Mouse (Mus musculus): ENCODE results near the gene Ap1s1. TPM values are rescaled to one million over a fixed set of nuclear protein-coding genes. Genes with fewer than 3 reads are reported as not detected.

Gene Ap1s1
- total and polyA plus RNA-seq, 2 experiments from 2014 or later: 93.0 to 94.4 TPM

DNA sequence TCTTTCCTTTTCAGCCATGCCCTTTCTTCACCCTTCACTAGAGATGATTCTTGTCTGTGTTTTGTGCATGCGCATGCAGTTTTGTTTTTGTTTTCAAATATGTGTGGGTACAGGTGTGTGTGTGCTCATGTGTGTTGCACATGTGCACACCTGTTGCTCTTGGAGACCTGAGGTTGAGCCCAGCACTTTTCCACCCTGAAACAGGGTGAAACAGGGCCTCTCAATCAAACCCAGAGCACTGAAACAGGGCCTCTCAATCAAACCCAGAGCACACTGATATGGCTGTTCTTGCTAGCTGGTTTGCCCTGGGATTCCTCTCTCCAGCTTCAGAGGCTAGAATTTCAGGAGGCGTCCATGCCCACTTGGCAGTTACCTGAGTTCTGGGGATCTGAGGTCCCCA is 45.3 kb downstream of the Ap1s1 start:
- no peaks in the 10 kb centered on the region for H3K4me1 ChIP-seq (ENCODE audit: control insufficient read depth, insufficient read depth)
- ATAC-seq (ENCODE audit: insufficient read depth, low read depth) (no peak), DNase-seq (ENCODE audit: low spot score) (no peak)
- H3K9me3 ChIP-seq (replicated peaks; ENCODE audit: control insufficient read depth, low read length): no peaks in the 10 kb centered on the region
- H3K4me3 ChIP-seq (ENCODE audit: low read depth, low read length): no peak overlapping the region
- H3K27me3 ChIP-seq (ENCODE audit: control insufficient read depth, insufficient read depth, low read length): no peaks in the 10 kb centered on the region
- H3K9ac ChIP-seq (replicated peaks; ENCODE audit: low read depth, low read length): no peak overlapping the region
- no peak overlapping the region for H3K4me2 ChIP-seq (ENCODE audit: low read depth, low read length)
- H3K27ac ChIP-seq (ENCODE audit: low read depth): no peak overlapping the region
- TF ChIP-seq EP300 (IDR thresholded peaks at IDR 0.05; ENCODE audit: low read depth) (no peak), CTCF (IDR thresholded peaks at IDR 0.05; ENCODE audit: low read depth) (no peak)
- 0 out of 2 replicates have a peak, but pooled peaks cover 7% of the 10 kb centered on the region for H3K36me3 ChIP-seq (replicated peaks; ENCODE audit: control insufficient read depth, insufficient read depth, low read length)
- 73% methylated on average over 2 of the region's 2 CpGs for WGBS

- 76% methylated on average over 3 of the region's 5 CpGs for WGBS
Observed at GRCm38 (mm10) chr5:136999449-136999848, 46.5 kb downstream of the Ap1s1 start.

GRCm38 (mm10) chr5:136989801-136990200 is 56.1 kb downstream of the Ap1s1 start:
- Histone ChIP-seq H3K4me1 (ENCODE audit: control insufficient read depth, insufficient read depth) (peaks cover 10% of the 10 kb centered on the region; the same call in 1 of the 2 replicates), H3K4me3 (ENCODE audit: low read depth, low read length) (no peak overlapping the region), H3K36me3 (replicated peaks; ENCODE audit: control insufficient read depth, insufficient read depth, low read length) (peaks cover 50% of the 10 kb centered on the region), H3K4me2 (ENCODE audit: low read depth, low read length) (no peak overlapping the region), H3K27me3 (ENCODE audit: control insufficient read depth, insufficient read depth, low read length) (no peaks in the 10 kb centered on the region), H3K9ac (replicated peaks; ENCODE audit: low read depth, low read length) (no peak overlapping the region), H3K9me3 (replicated peaks; ENCODE audit: control insufficient read depth, low read length) (no peaks in the 10 kb centered on the region), H3K27ac (ENCODE audit: low read depth) (no peak overlapping the region)
- TF ChIP-seq EP300 (IDR thresholded peaks at IDR 0.05; ENCODE audit: low read depth) (no peak), CTCF (IDR thresholded peaks at IDR 0.05; ENCODE audit: low read depth) (no peak)
- 89% methylated on average over 6 of the region's 6 CpGs for WGBS
- ATAC-seq (ENCODE audit: insufficient read depth, low read depth) (no peak), DNase-seq (ENCODE audit: low spot score) (no peak)

More at GRCm38 (mm10) chr5:136999449-136999848, 46.5 kb downstream of the Ap1s1 start:
- Histone ChIP-seq H3K36me3 (replicated peaks; ENCODE audit: control insufficient read depth, insufficient read depth, low read length) (peaks cover 17% of the 10 kb centered on the region), H3K27ac (ENCODE audit: low read depth) (no peak overlapping the region), H3K4me2 (ENCODE audit: low read depth, low read length) (no peak overlapping the region), H3K4me3 (ENCODE audit: low read depth, low read length) (no peak overlapping the region), H3K4me1 (ENCODE audit: control insufficient read depth, insufficient read depth) (no peaks in the 10 kb centered on the region), H3K9ac (replicated peaks; ENCODE audit: low read depth, low read length) (no peak overlapping the region), H3K9me3 (replicated peaks; ENCODE audit: control insufficient read depth, low read length) (no peaks in the 10 kb centered on the region), H3K27me3 (ENCODE audit: control insufficient read depth, insufficient read depth, low read length) (no peaks in the 10 kb centered on the region)
- ATAC-seq (ENCODE audit: insufficient read depth, low read depth) (no peak), DNase-seq (ENCODE audit: low spot score) (no peak)
- no peak for TF ChIP-seq EP300 (IDR thresholded peaks at IDR 0.05; ENCODE audit: low read depth)
- no peak for TF ChIP-seq CTCF (IDR thresholded peaks at IDR 0.05; ENCODE audit: low read depth)

- ATAC-seq (ENCODE audit: insufficient read depth, low read depth) (no peak), DNase-seq (ENCODE audit: low spot score) (no peak)
- H3K4me2 ChIP-seq (ENCODE audit: low read depth, low read length): peak overlapping the region; percentile 94
- peaks cover 47% of the 10 kb centered on the region for H3K36me3 ChIP-seq (replicated peaks; ENCODE audit: control insufficient read depth, insufficient read depth, low read length)
- H3K4me3 ChIP-seq (ENCODE audit: low read depth, low read length): peak overlapping the region; percentile 89
- TF ChIP-seq CTCF (IDR thresholded peaks at IDR 0.05; ENCODE audit: low read depth) (no peak), EP300 (IDR thresholded peaks at IDR 0.05; ENCODE audit: low read depth) (no peak)
- no peaks in the 10 kb centered on the region for H3K9me3 ChIP-seq (replicated peaks; ENCODE audit: control insufficient read depth, low read length)
- 57% methylated on average over 6 of the region's 7 CpGs for WGBS
- no peak overlapping the region for H3K27ac ChIP-seq (ENCODE audit: low read depth)
- H3K9ac ChIP-seq (replicated peaks; ENCODE audit: low read depth, low read length): no peak overlapping the region
- peaks cover 10% of the 10 kb centered on the region; the same call in 1 of the 2 replicates for H3K4me1 ChIP-seq (ENCODE audit: control insufficient read depth, insufficient read depth)
- no peaks in the 10 kb centered on the region for H3K27me3 ChIP-seq (ENCODE audit: control insufficient read depth, insufficient read depth, low read length)
Observed at GRCm38 (mm10) chr5:136988420-136988819, 57.5 kb downstream of the Ap1s1 start.

GRCm38 (mm10) chr5:136987934-136988271 is 58.0 kb downstream of the Ap1s1 start, which contains the start of gene Znhit1:
Znhit1 (minus strand) TSS chr5:136988021.
- no peaks in the 10 kb centered on the region for H3K27me3 ChIP-seq (ENCODE audit: control insufficient read depth, insufficient read depth, low read length)
- H3K9me3 ChIP-seq (replicated peaks; ENCODE audit: control insufficient read depth, low read length): no peaks in the 10 kb centered on the region
- peak within 1 kb of the TSS; percentile 89 for H3K4me3 ChIP-seq (ENCODE audit: low read depth, low read length)
- 6% methylated on average over 12 of the region's 12 CpGs for WGBS
- DNase-seq (ENCODE audit: low spot score) (no peak), ATAC-seq (ENCODE audit: insufficient read depth, low read depth) (no peak)
- H3K4me1 ChIP-seq (ENCODE audit: control insufficient read depth, insufficient read depth): peaks cover 10% of the 10 kb centered on the region; the same call in 1 of the 2 replicates
- H3K9ac ChIP-seq (replicated peaks; ENCODE audit: low read depth, low read length): peak within 1 kb of the TSS; percentile 86
- peak within 1 kb of the TSS; percentile 94 for H3K4me2 ChIP-seq (ENCODE audit: low read depth, low read length)
- peak within 1 kb of the TSS; percentile 87 for H3K27ac ChIP-seq (ENCODE audit: low read depth)
- TF ChIP-seq EP300 (IDR thresholded peaks at IDR 0.05; ENCODE audit: low read depth) (no peak), CTCF (IDR thresholded peaks at IDR 0.05; ENCODE audit: low read depth) (no peak)
- H3K36me3 ChIP-seq (replicated peaks; ENCODE audit: control insufficient read depth, insufficient read depth, low read length): peaks cover 42% of the 10 kb centered on the region
